Mouse (Mus musculus) layer of hippocampus, adult 8-10 months (tissue): ENCODE data around the gene Mea1. TPM values are rescaled to one million over a fixed set of nuclear protein-coding genes. Genes with fewer than 3 reads are reported as not detected.

Experiments
- DNase-seq, 2 experiments: peaks; one replicate each; pipeline ENCODE4 v3.0.0; 2022; ENCODE audit warnings: low spot score in 2 of 2
- total RNA-seq, 4 experiments: library from RNA; stranded (reverse); gene quantifications; 2 replicates each; pipeline ENCODE4 v1.2.4; 2022

The Mea1 gene
- total RNA-seq, 4 experiments from 2014 or later, result 92.7 to 105 (median 96.4) TPM

DNA sequence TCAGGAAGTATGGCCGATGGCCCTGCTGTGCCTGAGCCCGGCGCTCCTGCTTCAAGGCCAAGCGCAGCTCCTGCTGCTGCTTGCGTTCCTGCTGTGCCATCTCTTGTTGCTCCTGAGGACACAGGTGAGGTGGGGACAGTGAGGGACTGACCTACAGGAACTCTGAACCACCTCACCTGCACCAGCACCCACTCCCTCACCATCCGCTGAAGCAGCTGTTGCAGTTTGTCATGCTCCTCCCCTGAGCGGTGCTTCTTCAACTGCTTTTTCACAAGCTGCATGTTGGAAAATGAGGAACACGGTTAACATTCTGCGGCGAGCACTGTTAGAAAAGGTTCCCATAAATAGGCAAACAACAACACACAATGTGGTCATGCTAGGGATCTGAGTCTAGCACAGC lies 8.7 kb upstream of the Mea1 start:
- no peak for DNase-seq

- peak; percentile 83 to 89 for DNase-seq
These were observed 4.6 kb upstream of the Mea1 start, which contains the start of gene Rrp36 for GRCm38 (mm10) chr17:46673850-46674529. Rrp36 (minus strand) TSS chr17:46674352.

GRCm38 (mm10) chr17:46674530-46675283 lies 3.9 kb upstream of the Mea1 start:
- DNase-seq, result no peak

DNA sequence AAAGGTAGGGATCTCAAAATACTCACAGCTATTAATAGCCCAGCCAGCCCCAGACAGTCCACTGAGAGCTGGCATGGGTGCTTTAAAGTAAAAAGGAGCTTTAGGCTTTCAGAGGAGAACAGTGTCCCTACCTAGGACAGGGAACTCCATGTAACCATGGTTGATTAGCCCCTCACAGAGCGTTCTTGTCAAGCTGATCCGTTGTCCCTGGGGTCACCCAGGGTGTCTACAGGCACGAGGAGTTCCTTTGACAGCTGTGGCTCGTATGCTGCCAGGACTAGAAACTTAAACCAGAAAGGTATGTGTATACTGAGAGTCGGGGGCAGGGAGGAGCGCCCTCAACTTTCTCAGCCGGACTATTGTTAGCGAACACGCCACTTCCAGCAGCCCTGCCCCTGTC lies 318 bp downstream of the Mea1 start:
- no peak for DNase-seq

DNA sequence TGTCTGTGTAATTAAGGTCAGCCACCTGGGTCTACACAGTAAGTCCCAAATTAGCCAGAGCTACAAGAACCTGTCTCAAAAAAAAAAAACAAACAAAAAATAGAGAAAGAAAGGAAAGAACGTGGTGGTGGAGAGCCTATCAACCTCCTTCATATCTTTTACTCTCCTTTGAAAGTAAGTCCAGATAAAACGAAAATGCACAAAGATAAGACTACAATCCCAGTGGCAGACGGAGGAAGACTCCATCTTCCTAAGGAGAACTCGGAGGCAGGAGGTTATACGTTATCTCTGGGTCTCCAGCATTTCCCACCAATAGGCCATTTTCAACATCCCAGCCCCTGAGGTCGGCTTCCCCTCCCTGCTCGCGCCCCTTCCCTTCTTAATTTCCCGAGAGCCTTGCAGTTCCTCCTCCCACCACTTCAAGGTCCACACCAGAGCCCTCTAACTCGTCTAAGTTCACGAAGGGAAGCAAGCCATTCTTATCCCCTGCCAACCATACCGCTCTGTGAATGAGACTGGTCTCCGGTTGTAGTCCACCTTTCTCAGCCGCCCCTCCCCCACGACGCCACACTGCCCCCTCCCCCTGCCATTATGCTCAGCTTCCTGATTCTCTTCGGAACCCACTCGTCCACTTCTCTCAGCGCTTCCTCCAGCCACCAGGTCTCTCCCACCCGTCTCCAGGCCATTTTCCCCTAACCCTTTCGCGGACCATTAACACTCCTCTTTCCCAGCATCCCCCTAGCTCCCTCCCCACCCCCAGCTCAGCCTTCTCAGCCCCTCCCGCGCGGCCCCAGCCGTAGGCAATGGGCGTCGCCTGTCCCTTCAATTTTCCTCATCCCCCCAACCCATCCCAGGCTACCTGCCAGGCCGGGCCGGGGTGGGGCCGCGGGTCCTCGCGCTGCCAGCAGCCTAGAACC lies 1.5 kb downstream of the Mea1 start:
- DNase-seq, result peak in 1 of 2 experiments; percentile 42

DNA sequence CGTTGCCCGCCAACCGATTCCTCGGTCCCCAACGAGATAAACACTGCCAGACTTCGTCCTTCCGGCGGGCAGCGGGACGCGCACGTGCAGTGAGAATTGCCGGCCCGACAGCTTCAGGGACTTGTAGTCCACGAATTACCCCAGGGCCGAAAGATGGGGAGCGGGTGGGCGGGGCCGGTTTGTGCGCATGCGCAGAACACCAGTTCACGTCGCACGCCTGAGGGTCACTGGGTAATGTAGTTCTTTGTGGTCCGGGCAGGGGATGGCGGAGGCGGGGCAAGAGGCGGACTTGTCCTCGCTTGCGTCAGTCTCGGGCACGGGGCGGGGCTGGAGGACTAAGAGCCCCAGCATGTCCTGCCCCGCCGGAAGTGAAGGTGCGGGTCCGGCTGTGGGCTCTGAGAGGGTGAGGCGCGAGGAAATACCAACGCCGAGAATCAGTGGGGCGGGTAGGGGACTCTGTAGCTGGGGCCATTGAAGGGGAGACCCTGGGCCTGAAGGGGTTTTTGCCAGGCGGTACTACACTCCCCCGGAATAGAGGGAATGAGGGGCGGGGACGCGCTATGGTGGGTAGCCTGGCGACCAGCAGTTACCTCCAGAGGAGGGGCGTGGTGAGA lies 2.3 kb downstream of the Mea1 start, which contains the start of gene Klhdc3:
Gene Klhdc3, minus strand, starts transcription at position 155 of the 614 bp plus-strand sequence.
- peak; percentile 96 for DNase-seq

DNA sequence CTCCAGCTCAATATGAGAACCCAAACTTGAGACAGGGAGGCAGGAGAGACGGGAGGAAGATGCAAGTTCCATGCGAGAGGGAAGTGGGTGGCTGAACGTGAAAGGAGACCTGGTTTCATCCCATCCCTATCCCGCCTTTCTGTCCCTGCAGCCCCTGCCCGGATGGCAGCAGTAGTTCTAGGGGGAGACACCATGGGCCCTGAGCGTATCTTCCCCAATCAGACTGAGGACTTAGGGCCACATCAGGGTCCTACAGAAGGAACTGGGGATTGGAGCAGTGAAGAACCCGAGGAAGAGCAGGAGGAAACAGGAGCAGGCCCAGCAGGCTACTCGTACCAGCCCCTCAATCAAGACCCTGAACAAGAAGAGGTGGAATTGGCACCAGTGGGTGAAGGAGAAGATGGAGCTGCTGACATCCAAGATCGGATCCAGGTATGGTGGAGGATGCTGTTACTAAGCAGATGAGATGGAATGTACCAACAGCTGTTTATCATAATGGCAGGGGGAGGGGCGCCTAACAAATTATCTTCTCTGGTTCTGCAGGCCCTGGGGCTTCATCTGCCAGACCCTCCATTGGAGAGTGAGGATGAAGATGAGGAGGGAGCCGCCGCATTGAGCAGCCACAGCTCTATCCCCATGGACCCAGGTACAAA lies 3.0 kb downstream of the Mea1 start:
- no peak for DNase-seq

GRCm38 (mm10) chr17:46682654-46683389 lies 4.2 kb downstream of the Mea1 start:
- DNase-seq, result no peak

DNA sequence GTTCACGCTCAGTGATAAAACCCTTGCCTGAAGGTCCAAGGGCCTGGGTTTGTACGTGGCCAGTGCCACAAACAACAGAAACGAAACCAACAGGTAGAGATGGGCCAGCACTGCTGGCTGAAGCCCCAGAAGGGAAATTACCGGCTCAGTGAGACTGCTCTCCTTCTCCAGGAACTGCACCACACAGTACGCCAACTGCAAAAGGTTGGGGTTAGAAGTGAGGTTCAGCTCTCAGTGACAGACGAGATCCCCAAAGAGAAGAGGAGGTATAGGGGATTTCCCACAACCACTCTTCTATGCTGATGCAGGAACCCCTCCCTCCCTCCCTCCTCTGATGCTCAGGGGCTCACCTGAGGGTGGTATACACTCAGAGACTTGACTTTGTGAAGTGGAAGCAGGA lies 7.3 kb downstream of the Mea1 start:
- DNase-seq, result no peak

- no peak for DNase-seq
These were observed 12.1 kb downstream of the Mea1 start for GRCm38 (mm10) chr17:46690665-46691064.

- no peak for DNase-seq
These were observed 12.8 kb downstream of the Mea1 start for GRCm38 (mm10) chr17:46691390-46691789.

DNA sequence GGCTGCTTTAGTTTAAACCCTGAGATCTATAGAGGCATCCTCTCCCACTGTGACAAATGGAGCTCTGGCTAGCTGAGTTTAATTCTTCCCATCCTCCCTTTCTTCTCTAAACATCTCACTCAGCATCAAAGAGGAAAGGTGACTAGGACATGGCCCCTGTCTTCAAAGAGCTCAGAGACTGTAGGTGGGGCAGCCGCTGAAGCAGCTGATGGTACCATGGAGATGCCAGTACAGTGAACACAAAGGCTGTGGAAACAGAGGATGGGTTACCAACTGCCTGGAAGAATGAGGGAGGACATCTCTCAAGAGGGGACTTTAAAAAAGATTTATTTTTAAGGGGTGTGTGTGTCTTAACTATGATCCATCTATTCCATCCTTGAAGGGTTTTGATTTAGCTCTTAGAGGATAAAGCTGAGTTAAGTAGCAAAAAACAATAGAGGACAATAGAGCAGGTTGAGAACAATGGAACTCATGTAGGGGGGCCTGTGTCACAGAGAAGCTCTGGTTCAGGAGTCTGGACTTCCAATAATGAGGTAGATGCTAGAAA lies 16.0 kb downstream of the Mea1 start:
- no peak for DNase-seq

- no peak for DNase-seq
These were observed 19.9 kb downstream of the Mea1 start for GRCm38 (mm10) chr17:46698515-46698914.

DNA sequence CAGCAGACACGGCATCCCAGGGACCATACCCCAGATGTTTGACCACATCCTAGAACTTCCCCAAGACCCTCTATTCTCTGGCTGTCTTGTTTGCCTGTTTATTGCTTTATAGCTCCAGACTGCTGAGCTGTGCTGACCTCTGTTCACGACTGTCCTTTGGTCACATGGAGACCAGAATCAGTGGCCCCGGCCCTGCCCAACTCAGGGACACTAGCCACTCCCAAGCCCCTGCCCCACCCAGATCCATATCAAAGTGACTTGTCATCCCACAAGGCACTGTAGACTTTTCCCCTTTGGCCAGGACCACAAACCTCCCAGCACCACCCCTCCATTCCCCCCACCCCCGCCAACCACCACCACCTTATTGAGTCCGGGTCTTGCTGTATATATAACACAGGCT lies 20.7 kb downstream of the Mea1 start:
- DNase-seq, result no peak

DNA sequence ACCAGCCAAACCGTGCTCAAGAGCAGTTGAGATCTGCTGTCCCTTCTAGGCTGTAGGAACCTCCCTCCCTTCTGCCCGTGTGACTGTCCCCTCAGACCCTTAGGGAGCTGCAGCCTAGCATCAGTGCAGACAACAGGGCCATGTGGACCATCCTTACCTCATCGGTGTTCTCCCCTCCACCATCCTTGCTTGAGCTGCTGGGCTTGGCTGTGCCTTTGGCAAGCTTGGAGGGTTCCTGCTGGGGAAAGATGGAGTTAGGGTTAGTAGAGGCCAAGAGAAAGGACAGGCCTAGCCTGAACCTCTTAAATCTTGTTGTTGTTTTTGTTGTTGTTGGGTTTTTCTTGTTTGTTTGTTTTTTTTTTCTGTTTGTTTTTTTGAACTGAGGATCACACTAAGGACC lies 21.3 kb downstream of the Mea1 start:
- DNase-seq, result no peak

GRCm38 (mm10) chr17:46701489-46701888 lies 22.9 kb downstream of the Mea1 start:
- no peak for DNase-seq

GRCm38 (mm10) chr17:46702100-46702499 lies 23.5 kb downstream of the Mea1 start:
- DNase-seq, result no peak

DNA sequence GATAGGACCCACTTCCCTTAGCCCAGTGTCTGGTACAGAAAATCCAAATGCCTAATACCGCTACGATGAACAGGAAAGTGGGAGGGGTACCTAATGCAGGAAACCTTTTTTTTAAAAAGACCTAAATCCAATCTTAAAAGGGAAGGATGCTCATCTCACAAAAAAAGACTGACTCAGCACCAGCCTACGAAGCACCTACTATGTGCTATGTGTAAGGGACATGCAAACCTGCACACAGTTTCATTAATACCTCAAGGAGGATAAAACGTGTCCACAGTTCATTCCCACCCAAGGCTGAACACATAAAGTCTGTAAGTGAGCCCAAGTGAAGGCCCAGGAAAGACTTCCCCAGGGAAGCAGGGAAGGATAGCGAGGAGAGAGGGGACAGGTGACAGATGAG lies 23.9 kb downstream of the Mea1 start:
- DNase-seq, result no peak

DNA sequence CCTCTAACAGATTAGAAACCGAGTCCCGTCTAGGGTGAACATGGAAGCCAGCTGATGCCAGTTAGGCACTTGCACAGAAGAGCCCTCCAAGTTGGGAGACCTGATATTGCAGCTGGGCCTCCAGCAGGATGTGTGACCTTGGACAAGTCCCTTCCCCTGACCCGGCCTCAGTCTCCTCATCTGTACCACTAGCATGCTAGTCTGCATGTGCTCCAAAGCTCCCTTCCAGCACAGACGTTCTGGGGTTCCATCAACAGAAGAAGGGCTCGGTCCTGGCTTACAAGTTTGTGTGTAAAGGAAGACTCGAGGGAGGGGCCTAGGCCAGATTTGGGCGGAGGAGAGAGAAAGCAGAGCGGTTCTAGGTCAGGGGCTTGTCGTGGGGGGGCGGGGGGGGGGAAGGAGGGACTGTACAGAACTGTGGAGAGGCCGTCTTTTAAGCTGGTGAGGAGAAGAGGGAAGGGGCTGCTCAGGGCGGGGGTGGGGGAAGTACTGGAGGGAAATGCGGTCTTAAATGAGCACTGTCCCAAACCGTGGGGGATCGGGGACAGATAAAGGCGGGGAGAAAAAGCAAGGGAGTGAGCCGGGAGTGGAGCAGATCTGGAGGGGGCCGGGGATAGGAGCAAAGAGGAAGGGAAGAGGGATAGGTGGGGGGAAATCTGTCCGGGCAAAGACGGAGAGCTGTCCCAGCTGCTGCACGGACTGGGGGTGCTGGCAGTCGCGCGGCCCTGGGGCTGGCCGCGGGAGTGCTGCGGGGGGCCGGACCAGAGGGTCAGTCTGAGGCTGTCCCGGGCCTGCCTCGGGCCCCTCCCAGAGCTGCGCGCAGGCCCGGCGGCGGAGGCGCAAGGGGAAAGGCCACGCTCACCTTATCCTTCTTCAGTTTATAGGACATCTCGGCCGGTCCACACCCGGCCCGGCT lies 25.6 kb downstream of the Mea1 start:
- DNase-seq, result no peak
